Mouse (Mus musculus) lung, adult 2 months (tissue): ENCODE results near the gene Atf6b.

ENCODE experiments used
- CTCF ChIP-seq: fragments of 200-500 bp; IDR thresholded peaks from 2 replicates; pipeline ENCODE4 v1.5.1; 2011; ENCODE audit warnings: mild to moderate bottlenecking, low read length, control low read depth; ENCODE audit not compliant: insufficient read depth
- POLR2A ChIP-seq: fragments of 200-500 bp; IDR thresholded peaks from 2 replicates; pipeline ENCODE4 v1.6.1; 2011; ENCODE audit warnings: low read depth, mild to moderate bottlenecking, control low read depth, low read length, borderline replicate concordance; ENCODE audit errors: extremely low read depth

- no peak for TF ChIP-seq POLR2A
- TF ChIP-seq CTCF, result no peak
These were observed 18.9 kb upstream of the Atf6b start, which contains the start of gene Ppt2 for GRCm38 (mm10) chr17:34627943-34628643.
